Mouse (Mus musculus): Measurements from ENCODE around the gene C2cd3. TPM values are rescaled to one million over a fixed set of nuclear protein-coding genes. Genes with fewer than 3 reads are reported as not detected.
A peak's percentile ranks its signal among the peaks of the same experiment; 100 is the strongest.

Gene C2cd3
- polyA plus RNA-seq, 1 experiment from 2014 or later: 38.9 TPM

DNA sequence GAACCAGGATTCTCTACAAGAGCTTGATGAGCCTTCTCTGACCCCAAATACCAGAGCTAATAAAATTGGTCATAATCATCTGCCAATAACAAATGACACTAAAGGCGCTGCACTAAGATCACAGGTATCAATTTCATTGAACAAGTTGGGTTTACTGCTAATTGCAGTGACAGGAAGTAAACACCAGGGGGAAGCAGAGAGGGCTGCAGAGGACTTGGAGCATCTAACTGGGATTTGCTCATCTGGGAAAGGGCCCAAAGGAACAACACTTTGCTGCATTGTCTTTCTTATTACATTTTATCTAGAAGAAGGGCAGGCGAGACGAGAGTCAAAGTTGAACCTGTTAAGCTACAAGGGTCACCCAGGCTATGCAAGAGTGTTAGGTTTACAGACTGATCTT lies 57.1 kb downstream of the C2cd3 start:
- H3K9me3 ChIP-seq: no peaks in the 10 kb centered on the region
- no peaks in the 10 kb centered on the region for H3K27me3 ChIP-seq (ENCODE audit: poor library complexity, severe bottlenecking)
- no peak overlapping the region for H3K27ac ChIP-seq
- H3K4me1 ChIP-seq: no peaks in the 10 kb centered on the region
- no peak overlapping the region for H3K4me3 ChIP-seq
- DNase-seq (ENCODE audit: extremely low spot score, low spot score): peak; percentile 20
- 68% methylated on average over 3 of the region's 3 CpGs for WGBS
- peaks cover 99% of the 10 kb centered on the region for H3K36me3 ChIP-seq (replicated peaks)

DNA sequence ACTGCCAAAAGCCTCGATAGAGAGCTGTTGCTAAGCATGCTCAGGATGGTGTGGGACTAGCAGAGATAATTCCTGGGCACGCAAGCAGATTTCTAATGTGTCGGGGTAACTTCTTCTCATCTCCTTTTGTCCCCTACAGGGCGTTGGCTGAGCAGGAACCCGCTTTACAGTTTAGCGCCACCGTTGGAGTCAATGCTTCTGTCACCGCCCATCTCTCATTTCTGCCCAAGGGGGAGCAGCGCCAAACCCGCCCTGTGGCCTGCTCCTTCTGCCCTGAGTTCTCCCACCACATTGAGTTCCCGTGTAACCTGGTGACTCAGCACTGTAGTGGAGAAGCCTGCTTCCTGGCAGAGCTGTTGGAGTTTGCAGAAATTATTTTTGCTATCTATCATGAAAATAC lies 57.9 kb downstream of the C2cd3 start:
- Histone ChIP-seq H3K4me1 (no peaks in the 10 kb centered on the region), H3K9me3 (no peaks in the 10 kb centered on the region), H3K36me3 (replicated peaks) (peaks cover 99% of the 10 kb centered on the region), H3K27ac (no peak overlapping the region), H3K4me3 (no peak overlapping the region), H3K27me3 (ENCODE audit: poor library complexity, severe bottlenecking) (no peaks in the 10 kb centered on the region)
- DNase-seq (ENCODE audit: extremely low spot score, low spot score): no peak
- 92% methylated on average over 11 of the region's 11 CpGs for WGBS

DNA sequence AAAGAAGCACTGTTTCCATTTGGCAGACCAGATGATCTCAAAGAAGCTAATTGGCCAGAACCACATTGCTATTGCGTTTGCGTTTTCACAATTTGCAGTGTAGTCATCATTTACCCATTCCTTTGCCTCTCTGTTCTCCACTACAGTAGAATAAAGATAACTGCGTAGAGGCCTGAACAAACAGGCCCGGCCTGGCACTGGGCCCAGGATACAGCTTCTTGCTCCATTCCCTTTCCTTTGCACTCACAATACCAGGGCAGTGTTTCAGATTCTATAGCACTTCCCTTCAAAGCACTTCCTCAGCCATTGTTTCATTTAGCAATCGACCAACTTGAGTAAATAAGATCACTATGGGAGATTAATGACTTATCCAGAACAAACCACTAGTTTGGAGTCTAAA lies 59.1 kb downstream of the C2cd3 start:
- Histone ChIP-seq H3K4me3 (no peak overlapping the region), H3K36me3 (replicated peaks) (peaks cover 99% of the 10 kb centered on the region), H3K9me3 (no peaks in the 10 kb centered on the region), H3K4me1 (no peaks in the 10 kb centered on the region), H3K27me3 (ENCODE audit: poor library complexity, severe bottlenecking) (no peaks in the 10 kb centered on the region), H3K27ac (no peak overlapping the region)
- no peak for DNase-seq (ENCODE audit: extremely low spot score, low spot score)
- WGBS: 96% methylated on average over 5 of the region's 5 CpGs

DNA sequence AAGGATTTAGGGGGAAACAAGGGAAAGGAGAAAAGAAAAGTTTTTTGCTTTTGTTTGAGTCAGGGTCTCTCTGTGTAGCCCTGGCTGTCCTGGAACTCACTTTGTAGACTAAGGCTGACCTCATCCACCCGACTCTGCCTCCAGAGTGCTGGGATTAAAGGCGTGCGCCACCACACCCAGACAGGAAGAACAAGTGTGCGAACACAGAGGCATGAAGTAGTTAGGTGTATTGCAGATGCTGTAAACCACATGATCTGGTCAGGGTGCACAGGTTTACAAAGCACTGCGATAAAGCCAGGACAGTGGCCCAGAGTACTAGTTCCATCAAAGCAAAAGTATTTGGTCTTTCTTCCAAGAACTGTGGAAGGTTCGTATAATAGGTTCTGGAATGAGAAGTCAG lies 61.3 kb downstream of the C2cd3 start:
- Histone ChIP-seq H3K4me3 (no peak overlapping the region), H3K27me3 (ENCODE audit: poor library complexity, severe bottlenecking) (no peaks in the 10 kb centered on the region), H3K9me3 (no peaks in the 10 kb centered on the region), H3K4me1 (no peaks in the 10 kb centered on the region), H3K36me3 (replicated peaks) (peaks cover 99% of the 10 kb centered on the region), H3K27ac (no peak overlapping the region)
- WGBS: 93% methylated on average over 6 of the region's 6 CpGs
- DNase-seq (ENCODE audit: extremely low spot score, low spot score): no peak

DNA sequence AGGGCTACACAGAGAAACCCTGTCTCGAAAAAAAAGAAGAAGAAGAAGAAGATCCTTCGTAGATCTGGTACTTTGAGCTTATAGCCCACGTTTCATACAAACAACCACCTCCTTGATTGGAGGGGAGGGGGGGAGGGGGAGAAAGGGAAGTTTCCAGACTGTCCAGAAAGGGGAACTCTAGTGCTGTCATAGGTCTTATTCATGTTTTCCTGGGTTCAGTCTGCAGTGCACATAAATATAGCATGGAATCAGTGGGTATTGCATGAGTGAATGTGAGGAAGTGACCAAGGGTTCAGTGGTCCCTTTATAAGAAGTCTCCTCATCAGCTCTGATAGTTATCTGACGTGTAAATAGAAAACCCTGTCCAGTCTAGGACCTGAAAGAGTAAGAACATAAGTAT lies 71.7 kb downstream of the C2cd3 start:
- Histone ChIP-seq H3K4me1 (no peaks in the 10 kb centered on the region), H3K27me3 (ENCODE audit: poor library complexity, severe bottlenecking) (no peaks in the 10 kb centered on the region), H3K36me3 (replicated peaks) (peaks cover 98% of the 10 kb centered on the region), H3K4me3 (no peak overlapping the region), H3K27ac (no peak overlapping the region), H3K9me3 (no peaks in the 10 kb centered on the region)
- no peak for DNase-seq (ENCODE audit: extremely low spot score, low spot score)
- WGBS: 96% methylated on average over 4 of the region's 4 CpGs

DNA sequence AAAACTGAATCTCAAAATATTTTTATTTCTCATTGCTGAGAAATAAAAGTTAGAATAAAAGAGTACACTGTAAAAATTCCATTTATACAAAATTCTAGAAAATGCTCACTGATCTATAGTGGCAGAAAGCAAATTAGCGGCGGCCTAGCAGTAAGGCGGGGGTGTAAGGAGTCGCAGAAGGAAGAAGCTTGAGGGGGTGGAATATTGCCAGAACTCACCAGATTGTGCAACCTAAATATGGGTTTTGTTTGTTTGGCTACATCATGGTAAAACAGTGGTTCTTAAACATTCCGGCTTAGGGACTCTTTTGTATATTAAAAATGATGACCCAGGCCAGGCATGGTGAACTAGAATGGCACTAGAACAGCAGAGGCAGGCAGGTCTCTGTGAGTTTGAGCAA lies 74.2 kb downstream of the C2cd3 start:
- Histone ChIP-seq H3K4me3 (no peak overlapping the region), H3K27ac (no peak overlapping the region), H3K4me1 (no peaks in the 10 kb centered on the region), H3K9me3 (no peaks in the 10 kb centered on the region), H3K27me3 (ENCODE audit: poor library complexity, severe bottlenecking) (no peaks in the 10 kb centered on the region), H3K36me3 (replicated peaks) (peaks cover 97% of the 10 kb centered on the region)
- 96% methylated on average over 5 of the region's 5 CpGs for WGBS
- no peak for DNase-seq (ENCODE audit: extremely low spot score, low spot score)

DNA sequence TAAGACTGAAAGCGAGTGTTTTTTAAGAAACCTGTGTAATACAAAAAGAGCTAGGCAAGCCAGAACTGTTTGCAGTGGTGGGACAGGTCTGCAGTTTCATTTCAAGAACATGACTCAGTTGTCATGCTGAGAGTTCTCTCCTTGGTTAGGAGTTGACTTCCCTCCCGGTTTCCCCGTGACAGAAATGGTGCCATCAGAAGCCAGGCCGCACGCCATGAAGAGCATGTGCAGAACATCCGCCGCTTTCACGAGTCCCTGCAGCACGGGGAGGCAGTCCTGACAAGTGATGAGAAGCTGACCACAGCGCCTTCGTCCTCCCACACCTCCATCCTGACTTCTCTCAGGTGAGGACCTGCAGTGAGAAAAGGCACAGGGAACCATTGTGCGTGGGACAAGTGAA lies 76.5 kb downstream of the C2cd3 start:
- Histone ChIP-seq H3K4me1 (no peaks in the 10 kb centered on the region), H3K36me3 (replicated peaks) (peaks cover 97% of the 10 kb centered on the region), H3K27me3 (ENCODE audit: poor library complexity, severe bottlenecking) (no peaks in the 10 kb centered on the region), H3K9me3 (no peaks in the 10 kb centered on the region), H3K27ac (no peak overlapping the region), H3K4me3 (no peak overlapping the region)
- WGBS: 97% methylated on average over 12 of the region's 12 CpGs
- no peak for DNase-seq (ENCODE audit: extremely low spot score, low spot score)

DNA sequence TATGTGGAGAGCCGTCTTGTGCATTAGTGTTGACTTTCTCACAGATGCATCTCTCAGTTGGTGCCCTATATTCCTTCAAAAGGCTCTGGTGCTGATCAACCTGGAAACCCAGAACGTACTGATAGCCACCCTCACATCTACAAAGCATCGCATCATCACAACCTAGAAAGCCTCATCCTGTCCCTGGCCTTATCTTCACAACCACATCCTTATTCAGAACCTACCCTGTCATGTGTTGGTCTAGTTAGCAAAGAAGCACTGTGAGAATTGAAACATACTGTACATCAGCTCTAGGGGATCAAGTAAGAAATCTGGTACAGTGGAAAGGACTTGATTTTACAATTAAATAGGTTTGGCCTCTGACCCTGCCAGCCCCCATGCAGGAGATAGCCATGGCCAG lies 77.0 kb downstream of the C2cd3 start:
- H3K9me3 ChIP-seq: no peaks in the 10 kb centered on the region
- peaks cover 97% of the 10 kb centered on the region for H3K36me3 ChIP-seq (replicated peaks)
- no peak overlapping the region for H3K27ac ChIP-seq
- no peaks in the 10 kb centered on the region for H3K4me1 ChIP-seq
- DNase-seq (ENCODE audit: extremely low spot score, low spot score): no peak
- no peak overlapping the region for H3K4me3 ChIP-seq
- no peaks in the 10 kb centered on the region for H3K27me3 ChIP-seq (ENCODE audit: poor library complexity, severe bottlenecking)
- 91% methylated on average over 3 of the region's 3 CpGs for WGBS

DNA sequence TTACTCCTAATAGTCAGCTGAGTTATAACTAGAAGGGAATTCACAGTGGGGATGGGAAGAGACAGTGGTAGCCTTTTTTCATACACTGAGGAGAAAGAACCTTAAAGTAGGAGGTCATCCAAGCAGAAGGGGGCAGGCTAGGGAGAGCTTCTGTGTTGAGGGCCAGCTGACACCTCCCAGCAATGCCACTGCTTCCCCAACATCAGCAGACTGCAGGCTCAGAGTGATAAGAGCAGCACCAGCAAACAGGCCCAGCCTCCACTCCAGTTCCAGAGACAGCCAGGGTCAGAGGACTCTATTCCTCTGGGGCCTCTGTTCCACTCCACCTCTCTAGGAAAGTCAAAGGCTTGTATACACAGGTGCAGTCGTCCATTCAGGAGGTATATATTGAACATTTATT lies 86.1 kb downstream of the C2cd3 start:
- DNase-seq (ENCODE audit: extremely low spot score, low spot score): no peak
- Histone ChIP-seq H3K27ac (no peak overlapping the region), H3K27me3 (ENCODE audit: poor library complexity, severe bottlenecking) (no peaks in the 10 kb centered on the region), H3K36me3 (replicated peaks) (peaks cover 97% of the 10 kb centered on the region), H3K4me3 (no peak overlapping the region), H3K9me3 (no peaks in the 10 kb centered on the region), H3K4me1 (no peaks in the 10 kb centered on the region)
- 90% methylated on average over 1 of the region's 1 CpGs for WGBS

DNA sequence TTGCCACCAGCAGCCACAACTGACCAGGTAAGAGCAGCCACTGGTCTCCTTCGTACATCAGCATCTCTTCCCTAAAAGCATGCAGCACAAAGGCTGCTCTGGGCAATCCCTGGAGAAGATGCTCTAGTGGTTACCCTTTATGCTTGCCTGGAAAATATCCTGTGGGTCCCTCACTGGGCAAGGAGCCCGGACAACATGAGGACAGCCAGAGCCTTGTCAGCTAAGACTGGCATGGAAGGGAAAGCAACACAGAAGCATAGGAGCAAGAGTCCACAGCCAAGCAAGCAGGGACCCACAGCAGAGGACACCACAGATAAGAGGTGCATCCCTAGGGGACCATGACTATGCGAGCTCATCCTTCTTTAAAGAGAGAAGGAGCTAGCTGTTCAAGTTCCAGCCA lies 87.8 kb downstream of the C2cd3 start:
- H3K27ac ChIP-seq: no peak overlapping the region
- H3K9me3 ChIP-seq: no peaks in the 10 kb centered on the region
- WGBS: 95% methylated on average over 3 of the region's 3 CpGs
- DNase-seq (ENCODE audit: extremely low spot score, low spot score): no peak
- no peaks in the 10 kb centered on the region for H3K27me3 ChIP-seq (ENCODE audit: poor library complexity, severe bottlenecking)
- peaks cover 97% of the 10 kb centered on the region for H3K36me3 ChIP-seq (replicated peaks)
- no peaks in the 10 kb centered on the region for H3K4me1 ChIP-seq
- H3K4me3 ChIP-seq: no peak overlapping the region

DNA sequence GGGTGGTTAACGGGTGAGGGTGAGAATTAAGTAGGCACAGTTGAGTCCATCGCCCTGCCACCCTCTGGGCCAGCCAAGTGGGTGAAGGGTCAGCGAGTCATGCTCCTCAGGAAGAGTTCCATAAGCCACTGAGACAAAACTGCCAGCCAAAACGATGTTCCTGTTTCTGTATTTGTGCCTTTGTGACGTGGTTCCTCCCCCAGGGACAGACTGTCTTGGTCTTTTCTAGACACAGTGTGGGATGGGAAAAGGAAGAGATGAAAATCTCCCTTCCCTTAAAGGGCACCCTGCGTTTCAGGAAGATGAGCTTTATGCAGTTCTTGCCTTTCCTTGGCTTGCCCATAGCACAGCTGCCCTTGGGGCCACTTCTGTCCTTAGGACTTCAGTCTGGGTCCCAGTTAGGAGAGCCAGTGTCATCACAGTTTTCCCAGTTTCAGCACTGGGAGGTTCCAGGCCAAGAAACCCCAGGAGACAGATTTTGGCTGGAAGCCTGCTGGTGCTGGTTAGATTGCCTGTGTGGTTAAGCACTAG lies 89.7 kb downstream of the C2cd3 start:
- H3K27me3 ChIP-seq (ENCODE audit: poor library complexity, severe bottlenecking): no peaks in the 10 kb centered on the region
- no peaks in the 10 kb centered on the region for H3K9me3 ChIP-seq
- H3K36me3 ChIP-seq (replicated peaks): peaks cover 96% of the 10 kb centered on the region
- H3K4me1 ChIP-seq: no peaks in the 10 kb centered on the region
- DNase-seq (ENCODE audit: extremely low spot score, low spot score): no peak
- WGBS: 89% methylated on average over 6 of the region's 6 CpGs
- H3K27ac ChIP-seq: no peak overlapping the region
- no peak overlapping the region for H3K4me3 ChIP-seq

DNA sequence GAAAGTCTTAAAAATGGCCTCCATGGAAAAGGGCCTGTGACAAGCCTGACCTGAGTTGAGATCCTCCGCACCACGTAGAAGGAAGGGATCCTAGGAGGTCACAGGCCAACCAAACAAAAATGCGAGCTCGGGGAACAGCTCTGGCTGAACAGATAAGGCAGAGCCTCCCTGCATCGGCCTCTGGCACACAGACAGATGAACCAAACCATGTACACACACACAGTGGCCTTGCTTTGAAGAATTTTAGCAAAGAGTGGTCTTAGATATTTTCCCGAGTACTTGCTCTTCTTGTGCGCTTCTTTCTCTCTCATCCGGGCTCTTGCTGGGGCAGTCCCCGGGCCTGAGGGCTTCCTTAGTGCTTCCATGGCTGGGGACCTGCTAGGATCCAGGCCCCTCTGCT lies 91.2 kb downstream of the C2cd3 start:
- Histone ChIP-seq H3K36me3 (replicated peaks) (peaks cover 96% of the 10 kb centered on the region), H3K9me3 (no peaks in the 10 kb centered on the region)

DNA sequence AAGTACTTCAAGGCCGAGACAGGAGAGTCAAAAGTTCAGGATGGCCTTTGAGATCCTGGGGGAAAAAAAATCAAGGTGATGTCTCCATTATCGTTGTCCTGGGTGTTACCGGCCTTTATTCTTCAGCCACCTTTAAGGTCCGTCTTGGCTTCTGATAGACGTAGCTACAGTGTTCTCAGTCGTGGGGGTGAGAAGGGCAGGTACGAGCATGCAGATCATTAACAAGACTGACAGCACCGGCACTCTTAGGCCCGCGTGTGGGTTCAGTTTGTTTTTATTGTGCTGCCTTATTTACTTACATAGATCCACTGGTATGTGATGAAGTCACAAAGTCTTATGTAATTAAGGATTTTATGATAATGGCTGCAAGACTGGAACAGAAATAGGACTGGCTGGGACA lies 91.7 kb downstream of the C2cd3 start:
- H3K4me3 ChIP-seq: no peak overlapping the region
- no peaks in the 10 kb centered on the region for H3K4me1 ChIP-seq
- WGBS: 93% methylated on average over 10 of the region's 10 CpGs
- H3K9me3 ChIP-seq: no peaks in the 10 kb centered on the region
- no peaks in the 10 kb centered on the region for H3K27me3 ChIP-seq (ENCODE audit: poor library complexity, severe bottlenecking)
- DNase-seq (ENCODE audit: extremely low spot score, low spot score): no peak
- peaks cover 98% of the 10 kb centered on the region for H3K36me3 ChIP-seq (replicated peaks)
- peak overlapping the region; percentile 60; the same call in 1 of the 2 replicates for H3K27ac ChIP-seq

More for the DNA sequence above, 91.2 kb downstream of the C2cd3 start:
- H3K4me1 ChIP-seq: no peaks in the 10 kb centered on the region
- no peak for DNase-seq (ENCODE audit: extremely low spot score, low spot score)
- H3K27me3 ChIP-seq (ENCODE audit: poor library complexity, severe bottlenecking): no peaks in the 10 kb centered on the region
- peak overlapping the region; percentile 60; the same call in 1 of the 2 replicates for H3K27ac ChIP-seq
- WGBS: 89% methylated on average over 9 of the region's 9 CpGs
- no peak overlapping the region for H3K4me3 ChIP-seq

DNA sequence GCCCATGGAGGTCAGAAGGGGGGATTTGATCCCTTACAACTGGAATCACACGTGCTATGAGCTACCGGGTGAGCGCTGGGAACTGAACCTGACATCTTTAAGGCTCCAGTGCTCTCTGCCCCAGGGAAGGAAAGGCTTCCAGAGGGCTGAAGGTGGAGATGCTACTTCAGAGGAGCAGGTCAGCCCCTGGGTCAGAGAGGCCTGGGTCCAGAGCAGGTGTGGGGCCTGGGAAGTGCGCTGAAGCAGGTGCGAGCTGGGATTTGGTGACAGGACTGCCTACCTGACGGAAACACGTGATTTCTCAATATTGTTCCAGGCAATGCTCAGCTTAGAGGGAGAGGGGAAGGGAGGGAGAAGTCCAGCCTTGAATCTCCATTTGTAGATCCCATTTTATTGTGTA lies 92.2 kb downstream of the C2cd3 start:
- 93% methylated on average over 7 of the region's 7 CpGs for WGBS
- no peak for DNase-seq (ENCODE audit: extremely low spot score, low spot score)
- H3K27me3 ChIP-seq (ENCODE audit: poor library complexity, severe bottlenecking): no peaks in the 10 kb centered on the region
- no peaks in the 10 kb centered on the region for H3K4me1 ChIP-seq
- H3K36me3 ChIP-seq (replicated peaks): peaks cover 98% of the 10 kb centered on the region
- H3K27ac ChIP-seq: no peak overlapping the region
- no peaks in the 10 kb centered on the region for H3K9me3 ChIP-seq
- no peak overlapping the region for H3K4me3 ChIP-seq

Measured in forebrain, embryonic 10.5 days (tissue).